8 mouse cellular contexts compared by ENCODE assay signal in genomic region chr6:91472319-91472718, GRCm38 (mm10). TPM values are rescaled to one million over a fixed set of nuclear protein-coding genes. Genes with fewer than 3 reads are reported as not detected.
A peak's percentile ranks its signal among the peaks of the same experiment; 100 is the strongest.
DNase-seq lines count a peak whose midpoint lies in the region; ATAC-seq and TF ChIP-seq lines count a peak whose summit lies in the region.

No protein-coding gene starts in this region.

- peaks cover 8% of the 10 kb centered on the region; the same call in 1 of the 2 replicates for H3K4me1 ChIP-seq in kidney, adult 2 months (ENCODE audit: control insufficient read depth, insufficient read depth, low read length)
- H3K4me1 ChIP-seq in forebrain, embryonic 15.5 days, result peaks cover 31% of the 10 kb centered on the region
- peaks cover 42% of the 10 kb centered on the region for H3K4me1 ChIP-seq in liver, embryonic 12.5 days
- H3K4me1 ChIP-seq in stomach, embryonic 14.5 days (ENCODE audit: control insufficient read depth, insufficient read depth, low read length), result peaks cover 19% of the 10 kb centered on the region

- peak; percentile 12 for DNase-seq in kidney, adult 2 months
- DNase-seq in kidney, postnatal 14 days, result no peak
- DNase-seq in ZHBTc4 (ENCODE audit: low read depth, low spot score), result peak; percentile 54
- DNase-seq in gastrocnemius, adult 8-10 months (ENCODE audit: low spot score in 2 of 2), result no peak
- no peak for DNase-seq in urinary bladder, adult 18-20 months (ENCODE audit: low spot score in 2 of 2)

- no peak for TF ChIP-seq POLR2A in kidney, adult 2 months (IDR thresholded peaks at IDR 0.05; ENCODE audit: low read depth, low read length)

- no peaks in the 10 kb centered on the region for H3K9me3 ChIP-seq in forebrain, embryonic 15.5 days
- H3K9me3 ChIP-seq in liver, embryonic 12.5 days (replicated peaks), result no peaks in the 10 kb centered on the region
- H3K9me3 ChIP-seq in stomach, embryonic 14.5 days (ENCODE audit: control insufficient read depth, low read depth, low read length), result no peaks in the 10 kb centered on the region

- H3K27ac ChIP-seq in kidney, adult 2 months (ENCODE audit: insufficient read depth, low read depth, low read length), result peak overlapping the region; percentile 58; the same call in 1 of the 2 replicates
- H3K27ac ChIP-seq in forebrain, embryonic 15.5 days (replicated peaks), result no peak overlapping the region
- H3K27ac ChIP-seq in liver, embryonic 12.5 days, result peak overlapping the region; percentile 83
- H3K27ac ChIP-seq in stomach, embryonic 14.5 days (ENCODE audit: low read length), result peak overlapping the region; percentile 80; the same call in 1 of the 2 replicates

- peak overlapping the region; percentile 67 for H3K4me3 ChIP-seq in kidney, adult 2 months (ENCODE audit: insufficient read depth, low read depth, low read length)
- H3K4me3 ChIP-seq in forebrain, embryonic 15.5 days, result peak overlapping the region; percentile 75
- peak overlapping the region; percentile 85 for H3K4me3 ChIP-seq in liver, embryonic 12.5 days
- H3K4me3 ChIP-seq in stomach, embryonic 14.5 days (ENCODE audit: low read depth, low read length), result peak overlapping the region; percentile 79

- no peak for TF ChIP-seq CTCF in kidney, adult 2 months (conservative IDR thresholded peaks at IDR 0.05; ENCODE audit: insufficient read depth, insufficient read length, low read depth, low read length)

- ATAC-seq in forebrain, embryonic 15.5 days (replicated peaks), result no peak
- ATAC-seq in liver, embryonic 12.5 days, result no peak
- ATAC-seq in stomach, embryonic 14.5 days (ENCODE audit: insufficient number of reproducible peaks, insufficient read depth, low FRiP score, low read depth), result no peak

- H3K27me3 ChIP-seq in kidney, adult 2 months (replicated peaks; ENCODE audit: control insufficient read depth, insufficient read depth, low read length), result no peaks in the 10 kb centered on the region
- H3K27me3 ChIP-seq in forebrain, embryonic 15.5 days, result no peaks in the 10 kb centered on the region
- no peaks in the 10 kb centered on the region for H3K27me3 ChIP-seq in liver, embryonic 12.5 days (replicated peaks)
- H3K27me3 ChIP-seq in stomach, embryonic 14.5 days (ENCODE audit: control insufficient read depth, insufficient read depth, low read length), result no peaks in the 10 kb centered on the region

- peak overlapping the region; percentile 70 for H3K9ac ChIP-seq in forebrain, embryonic 15.5 days (replicated peaks)
- H3K9ac ChIP-seq in liver, embryonic 12.5 days, result peak overlapping the region; percentile 88
- H3K9ac ChIP-seq in stomach, embryonic 14.5 days (replicated peaks; ENCODE audit: low read depth, low read length), result peak overlapping the region; percentile 64

- 32% methylated on average over 6 of the region's 6 CpGs for WGBS in kidney, adult 2 months
- 24% methylated on average over 6 of the region's 6 CpGs for WGBS in forebrain, embryonic 15.5 days
- WGBS in liver, embryonic 12.5 days (ENCODE audit: insufficient replicate concordance), result 13% methylated on average over 6 of the region's 6 CpGs
- WGBS in stomach, embryonic 14.5 days, result 31% methylated on average over 6 of the region's 6 CpGs

- H3K4me2 ChIP-seq in forebrain, embryonic 15.5 days (replicated peaks), result peak overlapping the region; percentile 55
- peak overlapping the region; percentile 92 for H3K4me2 ChIP-seq in liver, embryonic 12.5 days
- peak overlapping the region; percentile 83 for H3K4me2 ChIP-seq in stomach, embryonic 14.5 days (replicated peaks; ENCODE audit: low read depth, low read length)

- no peaks in the 10 kb centered on the region for H3K36me3 ChIP-seq in kidney, adult 2 months (ENCODE audit: control insufficient read depth, insufficient read depth, low read length)
- peaks cover 8% of the 10 kb centered on the region for H3K36me3 ChIP-seq in forebrain, embryonic 15.5 days
- peaks cover 46% of the 10 kb centered on the region for H3K36me3 ChIP-seq in liver, embryonic 12.5 days
- peaks cover 18% of the 10 kb centered on the region for H3K36me3 ChIP-seq in stomach, embryonic 14.5 days (ENCODE audit: control insufficient read depth, insufficient read depth, low read length)

RNA-seq across cellular contexts. Expression of gene Chchd4, which starts 1.0 kb away (rescaled TPM):
- polyA plus RNA-seq in kidney, adult 2 months (2012; rRNA removed), result 12.7 and 16.0 TPM in 2 replicates
- 33.4 and 34.5 TPM in 2 replicates for polyA plus RNA-seq in forebrain, embryonic 15.5 days (2015; fragmentation: Nextera tagmentation; extraction: Ambion mirVana)
- polyA plus RNA-seq in liver, embryonic 12.5 days (2016; fragmentation: Nextera tagmentation; extraction: Ambion mirVana), result 26.5 and 31.5 TPM in 2 replicates
- 24.0 and 26.4 TPM in 2 replicates for polyA plus RNA-seq in stomach, embryonic 14.5 days (2014; fragmentation: Nextera tagmentation; extraction: Ambion mirVana)
- 10 to 100 TPM in 1 of 4 experiments, 1 to 10 TPM in 3; 8.4 to 11.4 (median 9.1) TPM for total RNA-seq in gastrocnemius, adult 8-10 months (2022)

RNA-seq across cellular contexts. Expression of gene Tmem43, which starts 1.2 kb away (rescaled TPM):
- polyA plus RNA-seq in kidney, adult 2 months (2012; rRNA removed), result 27.5 and 30.2 TPM in 2 replicates
- 54.1 and 57.0 TPM in 2 replicates for polyA plus RNA-seq in forebrain, embryonic 15.5 days (2015; fragmentation: Nextera tagmentation; extraction: Ambion mirVana)
- 17.3 and 18.2 TPM in 2 replicates for polyA plus RNA-seq in liver, embryonic 12.5 days (2016; fragmentation: Nextera tagmentation; extraction: Ambion mirVana)
- polyA plus RNA-seq in stomach, embryonic 14.5 days (2014; fragmentation: Nextera tagmentation; extraction: Ambion mirVana), result 52.7 and 54.3 TPM in 2 replicates
- total RNA-seq in gastrocnemius, adult 8-10 months (2022), result 10 to 100 TPM; 21.9 to 30.1 (median 24.6) TPM

RNA-seq across cellular contexts. Expression of gene Xpc, which starts 43.4 kb away (rescaled TPM):
- 16.9 and 17.7 TPM in 2 replicates for polyA plus RNA-seq in kidney, adult 2 months (2012; rRNA removed)
- polyA plus RNA-seq in forebrain, embryonic 15.5 days (2015; fragmentation: Nextera tagmentation; extraction: Ambion mirVana), result 20.8 and 21.7 TPM in 2 replicates
- 7.7 and 8.3 TPM in 2 replicates for polyA plus RNA-seq in liver, embryonic 12.5 days (2016; fragmentation: Nextera tagmentation; extraction: Ambion mirVana)
- polyA plus RNA-seq in stomach, embryonic 14.5 days (2014; fragmentation: Nextera tagmentation; extraction: Ambion mirVana), result 15.8 and 17.7 TPM in 2 replicates
- total RNA-seq in gastrocnemius, adult 8-10 months (2022), result 1 to 10 TPM; 6.4 to 9.5 (median 8.2) TPM

RNA-seq across cellular contexts. Expression of gene Lsm3, which starts 43.4 kb away (rescaled TPM):
- 23.8 and 25.5 TPM in 2 replicates for polyA plus RNA-seq in kidney, adult 2 months (2012; rRNA removed)
- 181 and 185 TPM in 2 replicates for polyA plus RNA-seq in forebrain, embryonic 15.5 days (2015; fragmentation: Nextera tagmentation; extraction: Ambion mirVana)
- polyA plus RNA-seq in liver, embryonic 12.5 days (2016; fragmentation: Nextera tagmentation; extraction: Ambion mirVana), result 179 and 189 TPM in 2 replicates
- 252 and 279 TPM in 2 replicates for polyA plus RNA-seq in stomach, embryonic 14.5 days (2014; fragmentation: Nextera tagmentation; extraction: Ambion mirVana)
- 10 to 100 TPM; 22.9 to 26.5 (median 24.0) TPM for total RNA-seq in gastrocnemius, adult 8-10 months (2022)

Comparison
In these comparisons a context has a peak if more than half of its experiments do, and no peak if none do; other contexts are left out.
1. DNase-seq: peak in kidney, adult 2 months (single experiment) and ZHBTc4 (single experiment); none in kidney, postnatal 14 days (single experiment), gastrocnemius, adult 8-10 months (0 of 2) and urinary bladder, adult 18-20 months (0 of 2).
2. Peak in every context shown above with its lines, with median percentiles within 50 percentile points of each other: H3K4me3 ChIP-seq, H3K4me2 ChIP-seq and H3K9ac ChIP-seq.